Mouse (Mus musculus): ENCODE measurements at regions not wholly inside any gene's neighbourhood (a gene's known extent, or its start where the extent isn't known, plus 50 kb on each side); places are given as distances from the start of the nearest gene placed in this dataset.
"Not testable (repeated sequence)": the region's sequence is repeated elsewhere in the genome, so short reads cannot be mapped to it uniquely, and the experiment has no call there.

DNA sequence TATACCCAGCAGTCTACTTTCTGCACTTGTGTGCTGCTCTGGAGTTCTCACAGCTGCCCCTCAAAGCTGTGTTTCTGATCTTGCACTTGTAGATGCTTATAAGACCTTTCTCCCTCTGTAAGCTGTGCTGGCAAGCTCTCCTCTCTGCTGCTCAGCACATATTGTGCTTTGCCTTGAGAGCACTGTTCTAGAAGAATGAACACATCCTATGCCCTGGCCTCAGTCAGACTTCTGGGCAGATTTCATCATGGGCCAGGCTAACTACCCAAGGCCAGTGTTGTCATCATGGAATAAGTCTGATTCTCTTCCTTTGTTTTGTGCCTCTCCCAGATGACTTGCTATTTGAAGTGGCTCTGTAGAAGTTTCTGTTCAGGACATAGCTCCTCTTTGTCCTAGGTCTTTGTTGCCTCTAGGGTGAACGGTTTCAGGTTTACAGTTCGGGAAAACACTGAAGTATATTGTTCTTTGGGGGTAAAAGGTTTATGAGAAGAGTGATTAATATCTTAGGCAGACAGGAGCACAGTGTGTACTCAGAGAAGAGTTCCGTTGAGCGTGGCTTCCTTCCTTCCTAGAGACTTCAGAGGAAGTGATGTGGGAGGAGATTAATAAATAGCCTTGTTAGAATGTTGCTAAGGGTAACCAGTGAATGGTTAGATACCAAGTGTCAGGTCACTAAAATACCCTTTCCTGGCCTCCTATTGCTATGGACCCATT is 70.8 kb downstream of the Pcdh18 start:
- no peak for DNase-seq (ENCODE audit: low read depth, low spot score)

DNA sequence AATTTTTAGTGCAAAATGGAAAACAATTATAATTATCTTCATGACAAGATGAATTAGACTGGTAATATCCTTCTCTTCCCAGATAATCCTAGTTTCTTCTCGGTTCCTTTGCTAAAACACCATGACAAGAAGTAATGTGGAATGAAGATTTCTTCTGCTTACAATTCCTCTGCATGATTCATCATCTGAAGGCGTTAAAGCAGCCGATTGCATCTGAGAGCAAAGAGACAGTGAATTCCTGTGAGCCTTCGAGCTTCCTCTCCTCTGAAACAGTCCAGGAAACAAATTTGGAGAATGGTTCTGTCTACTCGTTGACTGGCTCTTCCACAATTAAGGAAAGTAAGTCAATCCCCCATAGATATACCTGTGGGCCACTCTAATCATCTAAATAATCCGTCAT is 82.2 kb downstream of the Pcdh18 start:
- no peak for DNase-seq (ENCODE audit: low read depth, low spot score)

DNA sequence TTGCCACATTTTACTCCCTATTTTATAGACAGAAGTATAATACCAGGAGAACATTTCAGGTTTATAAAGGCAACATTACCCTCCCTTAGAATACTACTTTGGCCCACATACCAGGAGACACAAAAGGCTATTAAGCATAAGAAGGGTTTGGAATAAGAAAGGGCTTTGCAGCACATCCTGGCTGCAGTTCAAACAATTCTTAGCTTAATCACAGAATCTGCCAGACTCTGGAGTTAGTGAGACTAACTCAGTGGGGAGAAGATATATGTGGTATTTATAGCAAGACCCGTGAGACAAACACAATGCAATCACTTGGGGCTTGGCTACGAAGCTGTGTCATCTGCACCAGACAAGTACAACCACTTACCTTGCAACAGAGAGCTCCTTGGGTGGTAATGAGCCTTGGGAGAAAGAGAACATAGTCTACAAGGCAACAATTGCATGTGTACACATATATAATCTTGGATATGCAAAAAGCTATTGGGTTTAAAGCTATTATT is 84.4 kb downstream of the Pcdh18 start:
- no peak for DNase-seq (ENCODE audit: low read depth, low spot score)

DNA sequence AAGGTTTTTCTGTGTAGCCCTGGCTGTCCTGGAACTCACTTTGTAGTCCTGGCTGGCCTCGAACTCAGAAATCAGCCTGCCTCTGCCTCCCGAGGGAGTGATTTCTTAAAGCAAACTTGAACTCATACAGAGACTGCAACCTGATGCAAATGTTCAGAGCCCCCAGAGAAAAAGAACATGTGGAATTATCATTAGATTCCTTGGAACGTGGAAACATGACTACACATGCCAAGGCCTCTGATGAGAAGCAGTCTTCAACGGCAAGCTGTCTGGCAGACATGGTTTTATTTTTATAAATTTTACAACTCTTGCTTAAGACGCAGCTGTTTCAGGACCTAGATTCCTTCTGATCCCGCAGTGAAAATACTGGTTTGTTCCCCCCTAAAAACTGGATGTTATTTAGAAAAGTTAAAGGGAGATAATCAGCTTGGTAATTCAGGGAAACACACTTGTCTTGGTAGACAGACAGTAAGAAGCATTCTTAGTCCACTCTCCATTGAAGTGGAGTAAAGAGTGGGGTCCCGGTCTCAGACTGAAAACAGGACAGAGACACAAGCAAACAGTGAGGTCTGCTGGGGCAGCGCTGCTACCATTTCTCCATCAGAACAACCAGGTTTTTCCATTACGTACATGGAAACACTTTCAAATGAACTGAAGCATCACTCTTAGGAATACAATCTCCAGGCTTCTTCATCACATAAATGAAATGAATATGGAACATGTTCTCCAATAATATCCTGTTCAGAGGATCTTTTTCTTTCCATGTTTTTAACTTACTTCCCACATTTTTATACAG is 89.4 kb downstream of the Pcdh18 start:
- no peak for DNase-seq (ENCODE audit: low read depth, low spot score)

DNA sequence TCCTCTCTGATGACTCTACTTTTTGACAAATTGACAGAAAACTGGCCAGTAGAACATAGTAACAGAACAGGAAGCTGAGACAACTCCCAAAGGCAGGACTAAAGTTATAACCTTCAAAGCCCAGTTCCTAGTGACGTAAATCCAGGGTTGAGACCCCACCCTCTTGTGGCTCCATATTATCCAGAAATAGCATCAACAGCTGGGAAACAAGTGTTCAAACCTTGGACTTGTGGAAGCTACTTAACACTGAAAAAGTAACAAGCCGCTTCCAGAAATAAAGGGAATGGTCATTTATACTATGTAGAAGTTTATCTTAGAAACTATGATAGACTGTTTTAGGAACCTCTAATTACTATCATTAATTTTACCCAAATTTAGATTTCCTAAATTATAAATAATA is 90.6 kb downstream of the Pcdh18 start:
- no peak for DNase-seq (ENCODE audit: low read depth, low spot score)

DNA sequence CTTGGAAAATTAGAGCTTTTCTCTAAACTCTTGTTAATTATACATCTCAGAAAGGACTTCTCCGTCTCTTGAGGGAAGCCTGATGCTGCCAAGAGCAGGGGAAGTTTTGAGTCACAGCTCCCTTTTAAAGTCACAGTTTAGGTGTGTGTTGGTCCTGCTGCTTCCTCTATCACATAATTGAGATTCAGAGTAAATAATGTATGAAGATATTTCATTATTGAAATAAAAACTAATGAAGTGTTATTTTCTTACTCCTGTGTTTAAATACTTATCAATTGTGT is 108.3 kb downstream of the Pcdh18 start:
- no peak for DNase-seq (ENCODE audit: low read depth, low spot score)

DNA sequence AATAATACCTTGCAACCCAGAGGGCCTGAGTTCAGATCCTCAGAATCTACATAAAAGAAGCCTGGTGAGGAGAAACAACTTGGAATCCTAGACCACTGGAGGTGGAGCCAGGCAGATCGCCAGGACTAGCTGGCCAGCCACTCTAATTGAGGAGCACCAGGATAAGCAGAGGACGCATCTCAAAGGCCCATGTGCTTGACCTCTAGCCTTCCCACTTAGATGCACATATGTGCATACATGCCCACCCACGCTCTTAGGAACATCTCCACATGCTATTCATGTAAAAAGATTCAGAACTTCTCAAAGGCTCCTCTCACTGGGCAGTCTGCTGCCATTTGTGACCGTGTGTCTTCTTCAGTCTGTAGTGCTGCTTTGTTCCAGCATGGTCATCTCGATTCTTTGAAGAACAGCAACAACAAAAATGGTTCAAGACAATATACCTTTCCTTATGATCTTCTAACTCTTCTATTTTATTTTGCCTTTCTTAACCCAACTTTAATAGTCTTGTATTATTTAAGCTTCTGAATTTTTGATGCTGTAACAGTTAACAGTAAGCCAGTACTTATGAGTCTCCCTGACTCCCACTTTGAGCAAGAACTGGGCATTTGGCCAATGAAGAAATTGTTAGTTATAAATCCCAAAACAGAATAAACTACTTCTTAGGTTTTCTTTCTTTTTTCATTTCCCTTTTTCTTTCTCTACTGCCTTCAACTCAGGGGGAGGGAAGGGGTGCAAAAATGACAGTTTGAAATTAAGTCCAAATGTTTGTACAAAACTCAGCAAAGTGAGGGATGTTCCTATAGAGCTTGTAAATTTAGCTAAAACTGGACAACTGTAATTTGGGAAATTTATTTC is 108.9 kb downstream of the Pcdh18 start:
- DNase-seq (ENCODE audit: low read depth, low spot score): no peak

DNA sequence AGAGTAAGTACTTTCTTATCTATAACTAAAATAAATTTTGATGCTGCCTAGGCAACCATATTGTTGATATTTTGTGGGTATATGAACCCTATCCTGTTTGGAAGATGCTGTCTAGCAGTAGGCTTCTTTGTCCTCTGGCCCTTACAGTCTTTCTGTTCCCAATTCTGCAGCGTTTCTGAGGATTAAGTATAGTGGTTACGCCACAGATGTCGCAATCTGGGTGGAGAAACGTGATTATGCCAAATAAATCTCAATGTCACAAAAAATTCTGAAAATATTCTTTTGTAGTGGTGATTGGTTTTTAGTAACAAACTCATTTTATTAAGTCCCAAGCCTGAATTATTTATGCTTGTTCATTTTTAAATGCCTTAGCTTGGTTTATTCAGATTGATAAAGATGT is 112.1 kb downstream of the Pcdh18 start:
- DNase-seq (ENCODE audit: low read depth, low spot score): no peak

DNA sequence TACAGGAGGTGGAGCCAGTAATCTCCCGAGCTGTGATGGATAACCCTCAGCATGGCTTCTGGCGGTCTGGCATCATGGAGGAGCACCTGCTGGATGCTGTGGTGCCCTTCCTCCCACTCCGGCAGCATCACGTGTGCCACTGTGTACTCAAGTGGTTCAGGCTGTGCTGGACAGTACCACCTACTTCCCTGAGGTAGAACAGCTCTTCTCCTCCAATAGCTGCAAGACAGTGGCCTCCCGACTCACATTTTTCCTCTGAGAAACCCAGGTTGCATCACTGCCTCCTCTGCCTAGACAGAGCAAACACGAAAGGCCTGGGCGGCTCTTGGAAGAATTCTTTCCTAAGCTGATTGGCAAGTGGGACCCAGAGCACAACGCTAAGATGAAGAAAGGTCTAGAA is 113.3 kb downstream of the Pcdh18 start:
- no peak for DNase-seq (ENCODE audit: low read depth, low spot score)

DNA sequence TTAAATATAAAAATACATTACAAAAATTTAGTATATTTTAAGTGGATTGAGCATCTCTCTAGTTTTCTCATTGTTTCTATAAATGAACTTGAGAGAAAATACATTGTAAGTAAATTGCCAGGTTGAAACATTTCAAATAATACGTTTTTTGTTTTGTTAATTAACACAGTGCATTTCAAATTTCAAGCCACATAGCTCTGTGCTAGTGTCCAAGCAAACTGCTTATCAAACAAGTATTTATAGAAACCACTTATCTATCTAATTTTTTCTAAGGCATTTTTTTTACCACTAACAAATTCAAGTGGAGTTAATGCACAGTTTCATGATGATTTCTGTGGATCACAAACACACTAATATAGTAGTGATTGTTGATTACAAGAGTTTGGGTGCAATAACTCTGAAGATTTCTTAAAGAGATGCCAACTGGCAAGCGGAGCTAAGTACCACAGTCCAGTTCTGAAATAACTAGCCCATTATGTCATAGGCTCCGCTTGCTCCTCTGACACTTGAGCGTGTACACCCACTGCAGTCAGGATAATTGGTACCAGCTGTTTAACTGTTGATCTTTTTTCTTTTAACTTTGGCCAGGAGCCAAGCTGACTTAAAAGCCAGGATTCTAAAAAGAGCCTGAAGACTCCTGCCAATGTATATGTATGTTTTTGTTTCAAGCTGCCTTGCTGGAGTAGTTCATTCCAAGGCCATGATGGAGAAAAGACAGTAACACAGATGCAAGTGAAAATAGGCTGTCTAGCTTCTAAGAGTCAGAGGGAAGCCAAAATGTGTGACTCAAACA is 115.0 kb downstream of the Pcdh18 start:
- DNase-seq (ENCODE audit: low read depth, low spot score): peak; percentile 95

DNA sequence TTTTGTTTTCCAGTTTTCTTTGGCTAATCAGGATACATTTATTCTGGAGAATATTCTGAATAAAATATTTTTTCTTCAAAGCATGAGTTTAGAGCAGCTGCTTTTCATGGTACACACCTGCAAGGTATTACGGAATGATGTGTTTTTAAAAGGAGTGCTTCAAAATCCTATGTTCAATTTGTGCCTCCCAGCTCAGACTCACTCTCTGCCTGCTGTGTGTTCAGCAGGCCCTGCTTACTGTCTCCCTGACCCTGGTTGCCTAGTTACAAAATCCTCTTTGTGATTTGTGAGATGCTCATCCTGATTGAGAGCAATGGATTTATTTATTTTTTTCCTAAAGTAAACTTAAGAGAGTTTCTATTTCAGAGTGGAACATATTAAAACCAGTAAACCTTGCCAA is 115.7 kb downstream of the Pcdh18 start:
- DNase-seq (ENCODE audit: low read depth, low spot score): no peak

DNA sequence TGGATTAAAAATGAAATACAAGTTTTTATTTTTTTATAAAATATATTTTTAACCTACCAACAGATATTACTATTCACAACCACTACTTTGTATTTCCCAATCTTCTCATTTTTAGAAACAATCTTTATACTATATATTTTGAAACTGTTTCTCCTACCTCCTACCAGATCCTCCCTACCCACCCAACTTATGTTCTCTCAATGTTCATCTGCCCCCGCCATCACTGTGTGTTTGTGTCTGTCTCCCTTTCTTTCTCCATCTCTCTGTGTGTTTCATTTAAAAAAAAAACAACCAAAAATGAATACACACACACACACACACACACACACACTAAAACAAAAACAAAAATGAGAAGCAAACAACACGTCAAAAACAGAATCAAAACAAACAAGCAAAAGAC is 118.5 kb downstream of the Pcdh18 start:
- DNase-seq (ENCODE audit: low read depth, low spot score): no peak

DNA sequence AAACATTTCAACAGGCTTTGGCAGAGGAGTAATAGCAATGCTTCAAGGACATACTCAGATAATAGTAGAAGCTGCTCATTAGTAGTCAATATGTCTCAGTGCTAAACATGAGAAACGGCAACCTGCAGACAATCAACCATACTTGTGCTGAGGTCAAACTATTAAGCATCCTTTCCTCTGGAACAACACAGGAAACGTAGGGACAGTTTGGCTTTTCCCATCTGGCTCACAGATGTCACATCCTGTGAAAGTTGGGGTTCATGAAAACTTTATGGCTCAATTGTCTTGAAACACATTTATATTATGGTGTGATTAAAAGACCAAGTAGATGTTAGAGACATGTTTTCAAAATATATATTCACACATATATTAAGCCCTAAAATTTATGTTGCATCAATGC is 120.4 kb downstream of the Pcdh18 start:
- peak; percentile 43 for DNase-seq (ENCODE audit: low read depth, low spot score)

DNA sequence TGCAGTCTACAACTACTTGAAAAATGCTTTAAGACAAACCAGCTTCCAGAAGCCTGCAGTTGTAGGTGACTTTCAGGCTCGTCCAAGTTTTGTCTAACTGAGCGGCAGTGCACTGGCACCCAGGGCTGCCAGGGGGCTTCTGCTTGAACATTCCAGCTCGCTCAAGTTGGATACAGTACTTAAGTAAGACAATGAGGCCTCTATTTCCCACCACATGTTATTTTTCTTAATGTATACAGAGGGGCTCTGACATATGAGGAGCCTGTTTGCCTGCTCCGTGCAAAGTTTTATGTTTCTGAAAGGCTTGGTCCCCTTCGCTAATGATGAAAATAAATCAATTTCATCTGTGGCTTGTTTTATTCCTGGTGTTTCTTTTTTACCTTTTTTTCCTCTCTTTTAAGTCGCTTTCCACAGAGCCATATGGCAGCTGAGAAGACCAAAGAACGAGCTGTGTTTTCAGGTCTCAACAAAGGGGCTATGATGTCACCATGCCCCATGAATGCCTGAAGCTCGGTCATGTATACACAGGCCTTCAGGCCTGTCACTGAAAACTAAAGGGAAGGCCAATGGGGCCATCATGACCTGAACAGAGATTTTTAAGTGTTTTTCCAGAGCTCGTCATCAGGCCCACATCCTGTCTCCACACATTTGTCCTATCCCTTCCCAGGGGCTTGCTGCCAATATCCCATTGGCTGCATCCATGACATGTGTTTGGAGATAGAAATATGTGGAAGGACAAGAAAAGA is 164.2 kb downstream of the Pcdh18 start:
- peak; percentile 79 for DNase-seq (ENCODE audit: low read depth, low spot score)

DNA sequence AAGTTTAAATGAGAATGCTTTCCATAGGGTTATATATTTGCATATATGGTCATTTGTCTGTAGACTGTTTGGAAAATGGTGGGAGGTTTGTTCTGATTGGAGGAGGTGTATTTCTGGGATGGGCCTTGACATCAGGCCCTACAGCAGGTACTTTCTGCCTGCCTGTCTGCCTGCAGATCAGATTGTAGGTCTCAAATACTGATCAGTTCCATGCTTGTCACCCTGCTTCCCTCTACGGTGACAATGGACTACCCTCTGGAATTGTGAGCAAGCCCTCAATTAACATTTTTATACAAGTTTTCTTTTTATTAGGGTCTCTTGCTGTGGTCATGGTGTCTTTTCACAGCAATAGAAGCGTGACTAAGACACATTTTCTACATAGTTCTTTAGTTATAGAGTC is 166.9 kb downstream of the Pcdh18 start:
- DNase-seq (ENCODE audit: low read depth, low spot score): no peak

DNA sequence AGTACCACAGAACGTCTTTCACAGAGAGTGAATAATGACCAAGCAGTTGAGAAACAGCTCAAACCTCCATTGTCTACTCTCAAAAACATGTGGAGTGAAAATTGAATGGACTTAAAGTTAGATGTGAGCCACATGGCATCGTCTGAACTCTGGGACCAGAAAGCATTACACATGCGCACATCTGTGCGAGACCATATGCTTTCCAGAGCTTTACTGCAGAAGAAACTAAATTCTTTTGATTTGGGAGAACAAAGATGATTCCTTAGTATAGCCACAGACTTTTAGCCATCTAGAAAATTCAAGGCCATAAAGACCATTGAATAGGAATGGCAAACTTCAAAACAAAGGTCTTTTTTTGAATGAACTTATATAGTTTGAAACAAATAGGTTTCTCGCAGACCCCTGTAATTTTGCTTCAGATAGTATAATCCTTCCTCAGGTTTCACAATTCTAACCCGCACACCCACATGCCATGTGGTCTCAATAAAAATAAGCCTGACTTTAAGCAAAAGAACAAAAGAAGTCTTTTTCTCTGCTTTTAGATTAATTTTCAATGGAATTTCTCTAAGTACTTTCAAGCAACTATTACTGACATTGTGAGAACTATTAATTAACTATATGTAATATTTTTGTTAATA is 170.5 kb downstream of the Pcdh18 start:
- peak; percentile 82 for DNase-seq (ENCODE audit: low read depth, low spot score)

DNA sequence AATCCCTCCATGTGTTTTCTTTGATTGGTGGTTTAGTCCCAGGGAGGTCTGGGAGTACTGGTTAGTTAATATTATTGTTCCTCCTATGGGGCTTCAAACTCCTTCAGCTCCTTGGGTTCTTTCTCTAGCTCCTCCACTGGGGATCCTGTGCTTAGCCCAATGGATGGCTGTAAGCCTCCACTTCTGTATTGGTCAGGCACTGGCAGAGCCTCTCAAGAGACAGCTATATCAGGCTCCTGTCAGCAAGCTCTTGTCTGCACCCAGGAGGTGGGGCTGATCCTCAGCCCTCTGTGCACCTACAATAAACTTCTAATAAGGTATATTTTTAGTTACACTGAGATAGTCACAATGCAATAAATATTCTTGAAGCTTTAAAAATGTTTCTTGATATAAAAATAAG is 171.2 kb downstream of the Pcdh18 start:
- DNase-seq (ENCODE audit: low read depth, low spot score): not testable (repeated sequence)

DNA sequence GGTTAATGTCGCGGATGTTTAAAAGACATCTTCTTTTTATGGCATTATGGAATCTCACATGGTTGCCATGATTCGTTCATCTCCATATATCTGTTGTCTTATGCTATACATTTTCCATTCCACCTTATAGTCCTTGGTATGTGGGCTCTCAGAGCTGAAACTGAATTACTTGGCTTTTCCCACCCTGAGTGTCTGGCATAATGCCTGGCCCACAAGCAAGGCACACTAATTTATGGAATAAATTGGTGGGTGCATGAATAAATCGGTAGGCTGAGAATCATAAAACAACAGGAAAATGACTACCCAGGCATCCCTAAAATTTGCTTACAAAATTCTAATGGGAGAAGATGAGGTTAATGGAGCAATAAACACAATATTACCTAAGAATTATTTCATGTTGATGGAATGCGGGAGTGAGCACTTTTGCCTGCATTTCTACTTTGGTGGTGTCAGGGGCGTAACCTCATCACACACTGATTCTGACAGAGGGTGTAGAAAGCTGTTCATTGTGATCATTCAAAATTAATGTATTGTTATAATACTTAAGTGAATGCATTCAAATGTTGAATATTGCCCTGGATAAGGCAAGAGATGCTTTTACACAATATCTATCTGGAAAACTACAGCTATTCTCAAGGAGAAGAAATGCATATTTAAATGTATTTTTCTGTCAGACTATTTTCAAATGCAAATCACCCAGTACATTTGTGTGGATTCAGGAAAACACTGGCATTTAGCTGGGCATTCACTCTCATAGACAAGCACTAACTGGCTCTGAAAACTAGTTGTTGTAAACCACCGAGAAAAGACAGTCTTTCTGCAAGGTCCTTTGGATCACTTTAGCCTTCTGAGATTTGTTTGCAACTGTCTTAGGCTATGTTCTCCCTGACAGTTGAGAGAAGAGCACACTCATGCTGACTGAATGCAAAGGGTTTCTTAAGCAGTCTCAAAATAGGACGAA is 190.1 kb downstream of the Pcdh18 start:
- DNase-seq (ENCODE audit: low read depth, low spot score): no peak

DNA sequence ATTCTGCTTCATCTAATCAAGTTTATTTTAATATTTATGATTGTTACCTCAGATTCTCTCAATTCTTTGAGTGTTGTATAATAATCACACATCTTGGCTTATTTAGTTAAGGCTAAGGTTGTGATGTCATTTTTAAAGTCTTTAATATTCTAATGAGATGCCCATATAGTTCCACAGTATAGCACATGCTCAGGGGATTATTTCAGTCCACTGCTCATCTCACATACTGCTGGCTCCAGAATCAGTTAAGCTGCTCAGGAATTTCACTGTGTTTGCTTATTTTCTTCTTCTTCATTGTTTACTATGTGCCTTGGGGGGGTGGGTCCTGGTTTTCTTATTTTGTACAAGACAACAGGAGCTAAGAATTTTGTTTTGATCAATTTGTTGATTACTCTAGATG is 229.5 kb downstream of the Pcdh18 start:
- DNase-seq (ENCODE audit: low read depth, low spot score): no peak
